Mouse (Mus musculus): ENCODE measurements at regions not wholly inside any gene's neighbourhood (a gene's known extent, or its start where the extent isn't known, plus 50 kb on each side); places are given as distances from the start of the nearest gene placed in this dataset.

DNA sequence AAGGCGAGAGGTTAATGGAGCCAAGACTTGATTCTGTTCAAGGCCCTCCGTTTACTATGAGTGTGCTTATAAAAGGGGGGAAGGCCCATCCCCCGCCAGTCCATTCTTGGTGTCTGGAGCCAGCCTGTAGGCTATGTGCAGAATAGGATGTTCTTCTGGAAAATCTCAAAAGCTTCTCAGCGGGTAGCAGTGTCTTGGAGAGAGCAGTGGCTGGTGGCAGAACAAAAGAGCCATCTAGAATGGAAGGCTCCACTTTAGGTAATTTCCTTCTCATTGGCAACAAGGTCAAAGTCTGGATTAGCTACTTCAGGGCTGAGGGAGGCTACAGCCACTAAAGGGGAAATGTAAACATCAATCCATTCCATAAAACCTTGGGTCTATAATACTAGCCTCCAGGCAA lies 1150.8 kb upstream of the Ptprd start:
- no peak for DNase-seq
- intact Hi-C loops (cut with DNase I), result no loop called here

DNA sequence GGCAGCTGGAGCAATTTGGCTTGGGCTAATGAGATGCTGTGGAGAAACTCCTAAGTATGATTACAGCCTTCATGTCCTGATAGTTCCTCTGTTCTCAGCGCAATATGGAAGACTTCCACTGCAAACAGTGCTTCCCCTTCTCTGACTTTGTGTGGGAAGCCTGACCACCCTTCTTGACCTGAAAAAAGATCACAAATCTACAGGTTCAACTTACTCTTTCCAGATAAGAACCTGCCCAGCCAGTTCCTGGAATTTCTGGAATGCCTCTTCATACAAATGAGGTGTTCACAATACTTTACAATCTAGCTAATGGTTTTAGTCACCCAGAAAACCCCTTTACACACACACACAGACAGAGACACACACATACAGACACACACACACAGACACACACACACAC lies 1146.0 kb upstream of the Ptprd start:
- intact Hi-C loops (cut with DNase I), result no loop called here
- no peak for DNase-seq

DNA sequence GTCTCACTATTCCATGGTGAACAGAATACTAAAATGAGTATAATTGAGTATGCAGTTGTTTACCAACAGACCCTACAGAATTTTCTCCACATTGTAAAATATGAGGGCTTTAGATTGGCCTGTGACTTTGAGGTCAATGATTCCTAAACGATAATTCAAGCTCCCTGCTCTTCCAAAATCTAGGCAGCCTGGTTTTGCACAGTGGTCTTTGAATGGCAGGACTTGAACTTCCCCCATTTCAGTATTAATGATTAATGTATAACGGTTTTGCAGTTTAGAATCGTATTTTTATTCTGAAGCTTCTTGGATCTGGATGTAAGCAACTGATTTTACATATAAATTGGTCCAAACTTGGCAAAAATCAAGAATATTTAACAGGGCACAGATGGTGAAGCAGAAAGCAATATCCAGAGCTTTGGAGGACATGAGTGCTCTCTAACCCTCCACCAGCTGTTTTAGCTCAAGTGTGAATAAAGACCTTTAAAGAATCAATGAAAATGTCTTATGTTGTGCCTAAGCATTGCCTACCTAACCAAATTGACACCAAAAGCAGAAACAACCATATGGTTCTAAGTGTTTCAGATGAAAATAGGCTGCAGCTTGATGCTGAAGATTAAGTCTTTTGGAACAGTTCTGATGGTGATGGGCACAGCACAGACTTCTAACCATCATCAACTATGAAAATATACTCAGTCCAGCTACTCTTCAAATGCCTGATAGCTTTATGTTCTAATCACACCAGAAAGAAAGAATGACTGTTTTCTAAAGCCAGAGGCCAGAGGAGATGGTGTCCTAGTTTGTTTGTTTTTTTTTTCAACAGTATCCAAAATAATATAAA lies 1098.3 kb upstream of the Ptprd start:
- intact Hi-C loops (cut with DNase I), result loop anchor here (2.0 kb wide), 1 partner anchor 15 kb away; no protein-coding TSS in a partner anchor
- no peak for DNase-seq

DNA sequence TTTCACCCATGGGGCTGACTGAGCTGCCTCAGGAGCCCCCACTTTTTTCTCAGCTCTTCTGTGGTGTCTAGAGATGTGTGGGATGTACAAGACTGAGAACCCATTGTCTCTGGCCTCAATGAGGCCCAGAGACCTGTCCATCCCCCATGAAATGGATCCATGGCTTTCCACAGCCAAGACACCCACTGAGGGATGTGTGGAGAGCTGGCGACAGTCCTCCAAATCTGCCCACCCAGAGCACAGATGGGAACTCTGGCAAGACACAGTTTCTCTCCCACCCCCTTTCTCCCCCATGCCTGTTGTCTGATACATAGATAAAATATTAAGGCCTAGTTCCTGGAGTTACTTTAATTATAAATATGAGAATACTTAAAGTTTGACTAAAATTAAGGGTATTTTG lies 1079.3 kb upstream of the Ptprd start:
- intact Hi-C loops (cut with DNase I), result no loop called here
- no peak for DNase-seq

DNA sequence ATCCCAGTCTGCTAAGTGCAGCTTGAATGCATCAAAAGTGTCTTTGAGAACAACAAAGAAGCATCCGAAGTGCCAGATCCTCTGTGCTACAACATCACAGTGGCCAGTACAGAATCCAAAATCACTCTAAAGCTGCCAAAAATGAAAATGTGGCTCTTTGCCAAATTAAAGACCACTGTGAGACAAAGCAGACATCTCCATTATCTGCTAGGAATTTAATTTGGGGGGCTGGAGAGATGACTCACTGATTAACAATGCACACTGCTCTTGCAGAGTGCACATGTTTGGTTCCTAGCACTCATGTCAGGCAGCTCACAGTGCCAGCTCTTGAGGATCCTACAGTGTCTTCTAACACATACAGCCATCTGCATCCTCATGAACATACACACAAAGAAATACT lies 1053.3 kb upstream of the Ptprd start:
- DNase-seq, result no peak
- intact Hi-C loops (cut with DNase I), result no loop called here

DNA sequence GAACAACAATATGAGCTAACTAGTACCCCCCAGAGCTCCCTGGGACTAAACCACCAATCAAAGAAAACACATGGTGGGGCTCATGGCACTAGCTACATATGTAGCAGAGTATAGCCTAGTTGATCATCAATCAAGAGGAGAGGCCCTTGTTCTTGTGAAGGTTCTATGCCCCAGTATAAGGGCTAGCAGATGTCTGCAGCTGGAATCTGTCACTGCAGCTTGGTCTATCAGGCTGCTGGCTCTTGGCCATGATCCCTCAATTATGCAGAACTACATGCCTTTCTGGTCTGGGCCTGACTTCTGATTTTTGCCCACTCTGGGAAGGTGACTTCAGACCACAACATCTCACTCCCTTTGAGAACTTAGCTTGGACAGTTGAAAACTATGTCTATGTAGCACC lies 1031.4 kb upstream of the Ptprd start:
- DNase-seq, result no peak
- intact Hi-C loops (cut with DNase I), result no loop called here

DNA sequence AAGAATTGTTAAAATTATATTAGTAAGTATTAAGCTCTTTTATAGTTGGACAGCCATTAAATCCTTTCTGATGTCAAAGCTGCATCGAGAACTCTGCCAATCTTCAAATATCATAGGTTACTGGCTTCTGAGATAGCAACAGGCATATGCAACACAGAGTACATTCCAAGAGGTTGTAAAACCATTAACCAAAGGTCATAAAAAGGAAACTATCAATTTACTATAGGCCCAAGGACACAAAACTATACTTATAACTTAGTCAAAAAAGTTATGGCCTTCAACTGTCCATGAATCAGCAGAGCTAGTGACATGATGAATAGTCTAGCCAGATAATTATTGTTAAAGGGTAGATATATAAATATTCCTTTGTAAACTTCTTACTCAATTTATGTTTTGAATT lies 1029.9 kb upstream of the Ptprd start:
- intact Hi-C loops (cut with DNase I), result no loop called here
- no peak for DNase-seq

DNA sequence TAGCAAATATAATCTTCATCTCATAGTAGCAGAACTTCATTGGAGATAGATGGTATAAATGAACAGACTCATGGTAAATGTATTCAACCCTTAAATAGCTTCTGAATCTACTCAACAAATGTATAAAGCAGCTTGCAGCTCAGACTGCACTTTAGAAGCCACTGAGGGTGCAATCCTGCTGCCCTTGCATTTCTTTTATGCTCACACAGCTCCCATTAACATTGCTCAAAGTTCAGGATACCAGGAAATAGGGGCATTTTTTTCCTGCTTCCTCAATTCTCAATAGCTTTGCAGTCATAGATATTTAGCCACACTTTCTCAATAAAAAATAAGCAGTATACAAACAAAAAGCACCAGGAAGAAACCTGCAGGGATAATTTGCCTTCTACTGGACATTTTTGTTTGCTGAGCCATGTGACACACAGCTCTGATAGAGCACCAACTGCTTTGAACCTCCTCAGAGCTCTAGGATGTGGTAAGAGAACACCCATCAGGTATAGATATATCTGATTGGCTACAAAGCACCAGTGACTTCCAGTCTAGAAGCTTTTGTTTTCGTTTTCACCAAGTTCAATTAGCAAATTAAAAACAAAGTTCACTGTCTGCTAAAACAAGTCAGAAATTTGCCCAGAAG lies 1012.5 kb upstream of the Ptprd start:
- no peak for DNase-seq
- intact Hi-C loops (cut with DNase I), result no loop called here

Data from heart, postnatal 36 days (tissue).